Comparison of ENCODE assay signal across 8 mouse cellular contexts in the genomic region with DNA sequence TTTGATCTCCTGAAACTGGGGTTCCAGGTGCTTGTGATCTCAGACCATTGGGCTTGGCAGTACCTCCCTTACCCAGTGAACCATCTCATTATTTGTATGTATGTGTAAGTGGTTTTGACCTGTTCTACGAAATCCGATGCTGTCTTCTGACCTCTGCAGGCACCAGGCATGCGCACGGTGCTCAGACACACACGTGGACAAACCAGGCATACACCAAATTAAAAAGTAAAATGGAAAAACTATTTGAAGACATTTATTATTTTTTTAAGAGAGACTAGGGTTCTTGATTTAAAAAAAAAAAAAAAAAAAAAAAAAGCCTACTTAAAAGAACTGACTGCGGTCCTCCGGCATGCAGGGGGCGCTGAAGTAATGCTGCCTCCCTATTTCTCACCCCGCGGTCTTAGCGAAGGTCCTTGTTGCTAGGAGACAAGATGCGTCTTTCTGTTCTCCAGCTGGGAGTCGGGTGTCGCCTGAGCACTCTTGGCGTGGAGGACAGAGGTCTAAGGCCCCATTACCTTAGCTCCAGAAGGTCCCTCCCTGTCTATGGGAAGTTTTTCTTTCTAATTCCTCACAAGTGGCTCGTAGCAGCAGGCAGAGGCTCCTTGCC. TPM values are rescaled to one million over a fixed set of nuclear protein-coding genes. Genes with fewer than 3 reads are reported as not detected.
DNase-seq lines count a peak whose midpoint lies in the region; ATAC-seq and TF ChIP-seq lines count a peak whose summit lies in the region.

A gene (plus strand): TSS at position 442 of the 607 bp plus-strand sequence.

- peak within 1 kb of the TSS; percentile 52 to 63 for H3K4me3 ChIP-seq in ES-E14 (ENCODE audit: insufficient read depth in 1 of 2, low read depth in 1 of 2, low read length in 2 of 2, poor library complexity in 1 of 2, severe bottlenecking in 1 of 2)
- peak within 1 kb of the TSS; percentile 40 for H3K4me3 ChIP-seq in forebrain, embryonic 16.5 days (replicated peaks; ENCODE audit: low read length)
- peak within 1 kb of the TSS; percentile 36 for H3K4me3 ChIP-seq in neural tube, embryonic 14.5 days (ENCODE audit: low read depth, low read length)
- peak within 1 kb of the TSS; percentile 90 for H3K4me3 ChIP-seq in testis, adult 2 months (ENCODE audit: control insufficient read depth, low read depth, low read length)

- H3K9ac ChIP-seq in ES-E14 (ENCODE audit: insufficient read depth, low read depth, low read length, poor library complexity, severe bottlenecking) = no peak within 1 kb of the TSS
- H3K9ac ChIP-seq in forebrain, embryonic 16.5 days (replicated peaks; ENCODE audit: low read depth, low read length) = no peak within 1 kb of the TSS
- H3K9ac ChIP-seq in neural tube, embryonic 14.5 days (replicated peaks; ENCODE audit: low read depth, low read length) = no peak within 1 kb of the TSS

- in situ Hi-C loops in ES-E14 (cut with MboI; ENCODE audit: low sequenced_read_pairs in 2 of 2, unreplicated experiment in 2 of 2) = no loop called here

- peak; percentile 78 for TF ChIP-seq CTCF in testis, adult 2 months (IDR thresholded peaks at IDR 0.05; ENCODE audit: control insufficient read depth, insufficient read depth, insufficient replicate concordance, low read depth, low read length)

- H3K4me2 ChIP-seq in forebrain, embryonic 16.5 days (ENCODE audit: low read length) = peak within 1 kb of the TSS; percentile 49
- H3K4me2 ChIP-seq in neural tube, embryonic 14.5 days (ENCODE audit: low read depth, low read length) = peak within 1 kb of the TSS; percentile 47

- intact Hi-C loops in heart, postnatal 36 days (cut with DNase I) = no loop called here

- no peaks in the 10 kb centered on the region; a peak in 1 of 4 replicates for H3K4me1 ChIP-seq in ES-E14 (ENCODE audit: control insufficient read depth in 2 of 2, insufficient read depth in 2 of 2, low read length in 2 of 2, poor library complexity in 1 of 2)
- no peaks in the 10 kb centered on the region for H3K4me1 ChIP-seq in forebrain, embryonic 16.5 days (replicated peaks; ENCODE audit: control insufficient read depth, insufficient read depth, low read length)
- no peaks in the 10 kb centered on the region for H3K4me1 ChIP-seq in neural tube, embryonic 14.5 days (ENCODE audit: control insufficient read depth, insufficient read depth, low read length)
- peaks cover 2% of the 10 kb centered on the region for H3K4me1 ChIP-seq in testis, adult 2 months (ENCODE audit: control insufficient read depth, insufficient read depth, low read length)

- H3K27ac ChIP-seq in ES-E14 (ENCODE audit: insufficient read depth, low read depth, low read length, poor library complexity, severe bottlenecking) = no peak within 1 kb of the TSS
- no peak within 1 kb of the TSS for H3K27ac ChIP-seq in forebrain, embryonic 16.5 days (ENCODE audit: low read length)
- no peak within 1 kb of the TSS for H3K27ac ChIP-seq in neural tube, embryonic 14.5 days (ENCODE audit: low read depth, low read length)
- H3K27ac ChIP-seq in testis, adult 2 months (ENCODE audit: control insufficient read depth, insufficient read depth, low read depth, low read length) = no peak within 1 kb of the TSS

- peak; percentile 91 for DNase-seq in ES-E14 (ENCODE audit: low read depth, low spot score)
- peak; percentile 77 to 84 for DNase-seq in heart, postnatal 36 days
- peak; percentile 74 to 94 for DNase-seq in layer of hippocampus, adult 18-20 months (ENCODE audit: low spot score in 2 of 2)
- peak; percentile 84 to 90 for DNase-seq in lung, adult 18-20 months

- peak; percentile 89; the same call in 1 of the 2 replicates for TF ChIP-seq POLR2A in testis, adult 2 months (IDR thresholded peaks at IDR 0.05; ENCODE audit: control insufficient read depth, low read depth, low read length)

- peak; percentile 81; the same call in 1 of the 2 replicates for ATAC-seq in cerebellum, adult (ENCODE audit: insufficient number of reproducible peaks, low FRiP score, low TSS enrichment)
- peak; percentile 47 for ATAC-seq in forebrain, embryonic 16.5 days
- peak; percentile 61; the same call in 1 of the 2 replicates for ATAC-seq in neural tube, embryonic 14.5 days (ENCODE audit: low read depth)

- H3K36me3 ChIP-seq in ES-E14 (ENCODE audit: control insufficient read depth, insufficient read depth, low read length, poor library complexity, severe bottlenecking) = no peaks in the 10 kb centered on the region
- H3K36me3 ChIP-seq in forebrain, embryonic 16.5 days (ENCODE audit: control insufficient read depth, insufficient read depth) = no peaks in the 10 kb centered on the region
- no peaks in the 10 kb centered on the region for H3K36me3 ChIP-seq in neural tube, embryonic 14.5 days (ENCODE audit: control insufficient read depth, insufficient read depth, low read length)
- H3K36me3 ChIP-seq in testis, adult 2 months (ENCODE audit: control insufficient read depth, insufficient read depth, low read length) = no peaks in the 10 kb centered on the region; the same call in 1 of the 2 replicates

- H3K27me3 ChIP-seq in forebrain, embryonic 16.5 days (replicated peaks; ENCODE audit: control insufficient read depth, insufficient read depth, low read length) = peaks cover 6% of the 10 kb centered on the region; the same call in 1 of the 2 replicates
- H3K27me3 ChIP-seq in neural tube, embryonic 14.5 days (ENCODE audit: control insufficient read depth, insufficient read depth, low read length) = 0 out of 2 replicates have a peak, but pooled peaks cover 3% of the 10 kb centered on the region
- no peaks in the 10 kb centered on the region for H3K27me3 ChIP-seq in testis, adult 2 months (ENCODE audit: control insufficient read depth, insufficient read depth, low read length)

- WGBS in forebrain, embryonic 16.5 days = 19% methylated on average over 16 of the region's 16 CpGs
- WGBS in neural tube, embryonic 14.5 days = 19% methylated on average over 16 of the region's 16 CpGs

- no peaks in the 10 kb centered on the region for H3K9me3 ChIP-seq in ES-E14 (ENCODE audit: control insufficient read depth, insufficient read depth, low read depth, low read length)
- H3K9me3 ChIP-seq in forebrain, embryonic 16.5 days (ENCODE audit: control insufficient read depth, low read length) = no peaks in the 10 kb centered on the region
- no peaks in the 10 kb centered on the region for H3K9me3 ChIP-seq in neural tube, embryonic 14.5 days (ENCODE audit: control insufficient read depth, low read length)

TF ChIP-seq in ES-E14, 5 proteins besides CTCF, POLR2A, EP300 and RAD21:
- no peak for TF ChIP-seq MAFK (IDR thresholded peaks at IDR 0.05; ENCODE audit: insufficient read depth, low read depth, low read length)
- TF ChIP-seq CHD2 (IDR thresholded peaks at IDR 0.05; ENCODE audit: low read depth, low read length) = no peak
- peak; percentile 75; the same call in 1 of the 2 replicates for TF ChIP-seq HCFC1 (IDR thresholded peaks at IDR 0.05; ENCODE audit: borderline replicate concordance, insufficient read depth, low read length)
- peak; percentile 99 for TF ChIP-seq ZNF384 (IDR thresholded peaks at IDR 0.05; ENCODE audit: low read depth, low read length)
- TF ChIP-seq ZC3H11A (IDR thresholded peaks at IDR 0.05; ENCODE audit: borderline replicate concordance, low read depth, low read length) = no peak

RNA-seq across cellular contexts. Expression of the gene that starts here (rescaled TPM):
- 0.26 and 0.76 TPM in 2 replicates for total RNA-seq in ES-E14 (2012; rRNA removed)
- polyA plus RNA-seq in forebrain, embryonic 16.5 days (2015; fragmentation: Nextera tagmentation; extraction: Ambion mirVana) = 2.9 and 4.2 TPM in 2 replicates
- total RNA-seq in heart, postnatal 36 days (2021) = under 1 TPM; 0.33 to 0.42 TPM
- 1 to 10 TPM; 7.4 to 9.7 TPM for total RNA-seq in layer of hippocampus, adult 18-20 months (2021)
- 5.2 and 6.0 TPM in 2 replicates for polyA plus RNA-seq in neural tube, embryonic 14.5 days (2014; fragmentation: Nextera tagmentation; extraction: Ambion mirVana)
- polyA plus RNA-seq in testis, adult 2 months (2012; rRNA removed) = 158 and 181 TPM in 2 replicates

Comparison
In these comparisons a context has a peak if more than half of its experiments do, and no peak if none do; other contexts are left out.
1. RNA of the gene that starts here (polyA plus RNA-seq): 158 to 181 TPM in testis, adult 2 months; 5.2 to 6.0 TPM in neural tube, embryonic 14.5 days and 2.9 to 4.2 TPM in forebrain, embryonic 16.5 days; every median in the first group is over 10 times any median in the second.
2. Peak in DNase-seq and H3K4me3 ChIP-seq in ES-E14; RNA of the gene not detected or under 1 TPM.
3. Peak in DNase-seq in heart, postnatal 36 days; RNA of the gene not detected or under 1 TPM.
4. H3K4me3 ChIP-seq: peak in every context shown above with its lines; median percentile 90 in testis, adult 2 months; 58 in ES-E14; 40 in forebrain, embryonic 16.5 days; 36 in neural tube, embryonic 14.5 days.
5. Peak in every context shown above with its lines, with median percentiles within 50 percentile points of each other: DNase-seq and ATAC-seq.